Mouse (Mus musculus): ENCODE measurements at regions not wholly inside any gene's neighbourhood (a gene's known extent, or its start where the extent isn't known, plus 50 kb on each side); places are given as distances from the start of the nearest gene placed in this dataset.

GRCm38 (mm10) chr13:51963966-51964365 lies 117.5 kb downstream of the Gadd45g start:
- Histone ChIP-seq H3K27me3 (ENCODE audit: control insufficient read depth) (peaks cover 3% of the 10 kb centered on the region), H3K36me3 (ENCODE audit: control insufficient read depth) (no peaks in the 10 kb centered on the region), H3K4me1 (ENCODE audit: control insufficient read depth) (peaks cover 10% of the 10 kb centered on the region), H3K4me3 (replicated peaks) (no peak overlapping the region), H3K9me3 (ENCODE audit: control insufficient read depth, low read length) (no peaks in the 10 kb centered on the region)
- TF ChIP-seq GATA1 (IDR thresholded peaks at IDR 0.05; ENCODE audit: low read length) (no peak), TAL1 (IDR thresholded peaks at IDR 0.05; ENCODE audit: low read length) (no peak)

DNA sequence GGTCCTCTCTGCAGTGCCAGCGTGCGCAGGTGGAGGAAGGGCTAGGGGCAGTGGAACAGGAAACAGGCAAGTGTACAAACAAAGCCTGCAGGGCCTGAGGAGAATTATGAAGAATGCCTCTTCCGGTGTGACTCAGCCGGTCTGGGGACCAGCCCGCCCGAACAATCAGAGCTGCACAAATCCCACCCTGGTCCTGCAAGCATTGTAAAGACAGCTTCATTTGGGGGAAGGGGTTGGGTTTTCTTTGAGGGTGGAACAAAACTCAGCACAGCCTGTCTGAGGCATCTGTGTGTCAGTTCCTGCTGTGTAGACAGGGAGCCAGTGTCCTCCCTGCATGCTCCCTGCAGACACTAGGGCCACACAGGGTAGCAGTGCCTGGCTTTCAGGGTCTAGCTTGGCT lies 117.9 kb downstream of the Gadd45g start:
- peaks cover 10% of the 10 kb centered on the region for H3K4me1 ChIP-seq (ENCODE audit: control insufficient read depth)

DNA sequence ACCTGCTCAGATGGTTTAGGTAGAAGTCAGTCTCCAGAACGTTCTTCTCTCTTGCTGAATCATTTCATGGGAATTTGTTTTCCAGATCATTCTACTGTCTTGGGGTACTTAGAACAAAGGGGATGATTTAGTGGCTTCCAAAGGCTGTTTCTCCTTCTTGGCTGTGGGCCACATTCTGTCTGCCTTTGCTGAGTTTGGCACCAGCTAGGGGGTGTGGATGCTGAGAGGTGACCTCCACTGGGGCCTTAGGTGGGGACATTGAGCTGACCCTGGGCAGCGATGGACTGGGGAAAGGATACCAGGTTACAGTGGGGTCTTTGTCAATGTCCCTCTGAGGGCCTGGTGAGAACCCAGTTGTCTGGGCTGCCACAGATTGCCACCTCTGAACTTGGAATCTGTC lies 118.4 kb downstream of the Gadd45g start:
- H3K4me3 ChIP-seq (replicated peaks), result no peak overlapping the region
- peaks cover 3% of the 10 kb centered on the region for H3K27me3 ChIP-seq (ENCODE audit: control insufficient read depth)
- H3K36me3 ChIP-seq (ENCODE audit: control insufficient read depth), result no peaks in the 10 kb centered on the region
- no peak for TF ChIP-seq GATA1 (IDR thresholded peaks at IDR 0.05; ENCODE audit: low read length)
- no peak for TF ChIP-seq TAL1 (IDR thresholded peaks at IDR 0.05; ENCODE audit: low read length)
- H3K4me1 ChIP-seq (ENCODE audit: control insufficient read depth), result peaks cover 10% of the 10 kb centered on the region
- no peaks in the 10 kb centered on the region for H3K9me3 ChIP-seq (ENCODE audit: control insufficient read depth, low read length)

More for the DNA sequence above, 117.9 kb downstream of the Gadd45g start:
- Histone ChIP-seq H3K9me3 (ENCODE audit: control insufficient read depth, low read length) (no peaks in the 10 kb centered on the region), H3K36me3 (ENCODE audit: control insufficient read depth) (no peaks in the 10 kb centered on the region), H3K4me3 (replicated peaks) (no peak overlapping the region), H3K27me3 (ENCODE audit: control insufficient read depth) (peaks cover 3% of the 10 kb centered on the region)
- TF ChIP-seq GATA1 (IDR thresholded peaks at IDR 0.05; ENCODE audit: low read length) (no peak), TAL1 (IDR thresholded peaks at IDR 0.05; ENCODE audit: low read length) (no peak)

GRCm38 (mm10) chr13:51968103-51968502 lies 121.6 kb downstream of the Gadd45g start:
- Histone ChIP-seq H3K36me3 (ENCODE audit: control insufficient read depth) (no peaks in the 10 kb centered on the region), H3K9me3 (ENCODE audit: control insufficient read depth, low read length) (no peaks in the 10 kb centered on the region), H3K4me1 (ENCODE audit: control insufficient read depth) (peaks cover 19% of the 10 kb centered on the region), H3K4me3 (replicated peaks) (no peak overlapping the region), H3K27me3 (ENCODE audit: control insufficient read depth) (peaks cover 3% of the 10 kb centered on the region)
- no peak for TF ChIP-seq TAL1 (IDR thresholded peaks at IDR 0.05; ENCODE audit: low read length)
- no peak for TF ChIP-seq GATA1 (IDR thresholded peaks at IDR 0.05; ENCODE audit: low read length)

- H3K27me3 ChIP-seq (ENCODE audit: control insufficient read depth), result peaks cover 3% of the 10 kb centered on the region
- TF ChIP-seq TAL1 (IDR thresholded peaks at IDR 0.05; ENCODE audit: low read length) (no peak), GATA1 (IDR thresholded peaks at IDR 0.05; ENCODE audit: low read length) (no peak)
- no peaks in the 10 kb centered on the region for H3K36me3 ChIP-seq (ENCODE audit: control insufficient read depth)
- H3K9me3 ChIP-seq (ENCODE audit: control insufficient read depth, low read length), result no peaks in the 10 kb centered on the region
- peaks cover 22% of the 10 kb centered on the region for H3K4me1 ChIP-seq (ENCODE audit: control insufficient read depth)
- no peak overlapping the region for H3K4me3 ChIP-seq (replicated peaks)
These were observed 122.3 kb downstream of the Gadd45g start for GRCm38 (mm10) chr13:51968796-51969195.

GRCm38 (mm10) chr13:51970051-51970450 lies 123.6 kb downstream of the Gadd45g start:
- peaks cover 30% of the 10 kb centered on the region for H3K4me1 ChIP-seq (ENCODE audit: control insufficient read depth)
- H3K4me3 ChIP-seq (replicated peaks), result no peak overlapping the region
- no peaks in the 10 kb centered on the region for H3K9me3 ChIP-seq (ENCODE audit: control insufficient read depth, low read length)
- no peaks in the 10 kb centered on the region; the same call in 1 of the 2 replicates for H3K27me3 ChIP-seq (ENCODE audit: control insufficient read depth)
- no peaks in the 10 kb centered on the region for H3K36me3 ChIP-seq (ENCODE audit: control insufficient read depth)
- TF ChIP-seq GATA1 (IDR thresholded peaks at IDR 0.05; ENCODE audit: low read length) (no peak), TAL1 (IDR thresholded peaks at IDR 0.05; ENCODE audit: low read length) (no peak)

DNA sequence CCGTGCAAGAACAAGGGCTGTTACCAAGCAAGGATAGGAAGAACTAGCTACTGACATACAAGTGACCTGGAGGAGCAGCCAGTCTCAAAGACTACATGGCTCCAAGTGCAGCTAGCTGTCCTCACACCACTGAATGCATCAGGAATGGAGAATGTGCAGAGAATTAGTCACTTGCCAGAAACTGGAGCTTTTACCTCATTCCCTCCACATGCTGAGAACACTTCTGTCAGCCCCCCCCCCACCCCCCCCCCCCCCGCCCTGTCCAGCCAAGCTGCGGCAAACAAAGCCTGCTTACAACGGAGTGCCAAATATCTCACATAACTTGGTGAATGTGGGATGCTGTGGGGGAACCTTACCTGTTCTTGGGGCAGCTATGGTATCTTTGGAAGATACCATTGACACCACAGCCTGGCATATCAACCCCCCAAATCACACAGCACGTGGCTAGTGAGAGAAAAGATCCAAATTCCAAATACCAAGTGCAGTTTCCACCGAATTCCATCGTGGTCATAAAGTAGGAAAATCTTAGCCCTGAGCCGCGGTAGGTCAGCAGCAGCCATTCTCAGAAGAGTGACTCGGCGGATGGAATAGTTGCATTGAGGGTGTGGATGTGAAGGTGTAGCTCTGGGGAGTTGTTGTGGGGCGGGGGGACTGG lies 126.3 kb downstream of the Gadd45g start:
- TF ChIP-seq GATA1 (IDR thresholded peaks at IDR 0.05; ENCODE audit: low read length) (no peak), TAL1 (IDR thresholded peaks at IDR 0.05; ENCODE audit: low read length) (no peak)
- peaks cover 49% of the 10 kb centered on the region for H3K4me1 ChIP-seq (ENCODE audit: control insufficient read depth)
- peaks cover 12% of the 10 kb centered on the region for H3K36me3 ChIP-seq (ENCODE audit: control insufficient read depth)
- no peaks in the 10 kb centered on the region for H3K27me3 ChIP-seq (ENCODE audit: control insufficient read depth)
- no peak overlapping the region for H3K4me3 ChIP-seq (replicated peaks)
- H3K9me3 ChIP-seq (ENCODE audit: control insufficient read depth, low read length), result peaks cover 6% of the 10 kb centered on the region

- TF ChIP-seq GATA1 (IDR thresholded peaks at IDR 0.05; ENCODE audit: low read length), result no peak
- TF ChIP-seq TAL1 (IDR thresholded peaks at IDR 0.05; ENCODE audit: low read length), result no peak
- Histone ChIP-seq H3K9me3 (ENCODE audit: control insufficient read depth, low read length) (peaks cover 12% of the 10 kb centered on the region), H3K36me3 (ENCODE audit: control insufficient read depth) (peaks cover 19% of the 10 kb centered on the region), H3K4me3 (replicated peaks) (no peak overlapping the region), H3K4me1 (ENCODE audit: control insufficient read depth) (peaks cover 56% of the 10 kb centered on the region), H3K27me3 (ENCODE audit: control insufficient read depth) (no peaks in the 10 kb centered on the region)
These were observed 127.0 kb downstream of the Gadd45g start for GRCm38 (mm10) chr13:51973461-51973860.

DNA sequence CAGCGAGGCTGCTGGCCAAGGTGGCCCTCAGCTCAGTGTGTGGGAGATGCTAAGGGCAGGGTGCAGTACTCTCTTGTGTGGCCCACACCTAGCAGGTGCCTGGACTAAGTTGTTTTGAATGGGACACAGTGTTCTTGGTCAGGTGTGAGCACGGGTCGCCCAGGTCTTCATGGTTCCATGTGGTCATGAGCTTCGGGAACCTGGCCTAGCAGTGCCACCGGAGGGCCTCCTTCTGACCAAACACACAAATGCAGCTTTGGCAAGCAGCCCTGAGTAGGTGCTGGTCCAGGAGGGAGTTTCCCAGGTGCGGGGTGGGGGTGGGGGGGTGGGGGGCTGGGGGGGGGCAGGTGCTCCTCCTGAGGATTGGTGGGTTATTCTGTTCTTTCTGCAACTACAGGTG lies 127.6 kb downstream of the Gadd45g start:
- TF ChIP-seq TAL1 (IDR thresholded peaks at IDR 0.05; ENCODE audit: low read length) (no peak), GATA1 (IDR thresholded peaks at IDR 0.05; ENCODE audit: low read length) (no peak)

GRCm38 (mm10) chr13:51975330-51975729 lies 128.9 kb downstream of the Gadd45g start:
- Histone ChIP-seq H3K9me3 (ENCODE audit: control insufficient read depth, low read length) (peaks cover 13% of the 10 kb centered on the region), H3K4me3 (replicated peaks) (peak overlapping the region; percentile 44), H3K36me3 (ENCODE audit: control insufficient read depth) (peaks cover 21% of the 10 kb centered on the region), H3K27me3 (ENCODE audit: control insufficient read depth) (no peaks in the 10 kb centered on the region), H3K4me1 (ENCODE audit: control insufficient read depth) (peaks cover 72% of the 10 kb centered on the region)
- no peak for TF ChIP-seq TAL1 (IDR thresholded peaks at IDR 0.05; ENCODE audit: low read length)
- TF ChIP-seq GATA1 (IDR thresholded peaks at IDR 0.05; ENCODE audit: low read length), result no peak

More for the DNA sequence above, 127.6 kb downstream of the Gadd45g start:
- peaks cover 13% of the 10 kb centered on the region for H3K9me3 ChIP-seq (ENCODE audit: control insufficient read depth, low read length)
- peaks cover 21% of the 10 kb centered on the region for H3K36me3 ChIP-seq (ENCODE audit: control insufficient read depth)
- H3K27me3 ChIP-seq (ENCODE audit: control insufficient read depth), result no peaks in the 10 kb centered on the region
- no peak overlapping the region for H3K4me3 ChIP-seq (replicated peaks)
- peaks cover 62% of the 10 kb centered on the region for H3K4me1 ChIP-seq (ENCODE audit: control insufficient read depth)

All from erythroblast, embryonic 14.5 days (primary cell).